Mouse (Mus musculus) hindbrain, embryonic 16.5 days (tissue): ENCODE measurements around the gene Lbhd1. TPM values are rescaled to one million over a fixed set of nuclear protein-coding genes. Genes with fewer than 3 reads are reported as not detected.

Experiments
- ATAC-seq: fragments of 200-750 bp; cut with Nextera tagmentation; 2 replicates; pipeline ENCODE4 v1.8.0; 2017; ENCODE audit warnings: moderate TSS enrichment, moderate library complexity
- H3K27ac ChIP-seq: fragments of 300-500 bp; sonication (generic); 2 replicates; pipeline ENCODE4 v1.5.1; 2014; ENCODE audit warnings: low read depth, mild to moderate bottlenecking, control low read depth, low read length, moderate library complexity
- H3K27me3 ChIP-seq: fragments of 300-500 bp; sonication (generic); replicated peaks from 2 replicates; pipeline ENCODE4 v1.6.1; 2014; ENCODE audit warnings: low read length; ENCODE audit not compliant: control insufficient read depth, insufficient read depth
- H3K36me3 ChIP-seq: fragments of 300-500 bp; sonication (generic); 2 replicates; pipeline ENCODE4 v1.6.1; 2014; ENCODE audit warnings: mild to moderate bottlenecking, low read length, moderate library complexity, mixed read lengths; ENCODE audit not compliant: control insufficient read depth, insufficient read depth
- H3K4me1 ChIP-seq: fragments of 300-500 bp; sonication (generic); 2 replicates; pipeline ENCODE4 v1.6.1; 2014; ENCODE audit warnings: low read depth, low read length; ENCODE audit not compliant: control insufficient read depth, insufficient read depth
- H3K4me2 ChIP-seq: fragments of 300-500 bp; sonication (generic); 2 replicates; pipeline ENCODE4 v1.6.1; 2014; ENCODE audit warnings: mild to moderate bottlenecking, low read length, control low read depth, moderate library complexity
- H3K4me3 ChIP-seq: fragments of 300-500 bp; sonication (generic); 2 replicates; pipeline ENCODE4 v1.5.1; 2014; ENCODE audit warnings: mild to moderate bottlenecking, low read length, control low read depth, moderate library complexity
- H3K9ac ChIP-seq: fragments of 300-500 bp; sonication (generic); 2 replicates; pipeline ENCODE4 v1.6.1; 2014; ENCODE audit warnings: low read depth, mild to moderate bottlenecking, control low read depth, low read length, moderate library complexity
- H3K9me3 ChIP-seq: fragments of 300-500 bp; sonication (generic); 2 replicates; pipeline ENCODE4 v1.6.1; 2014; ENCODE audit warnings: mild to moderate bottlenecking, low read length, moderate library complexity; ENCODE audit not compliant: control insufficient read depth
- WGBS: fragments of 180-500 bp; shearing (Covaris S2); extraction: QIAGEN DNeasy Blood & Tissue Kit; methylation state at CpG from one replicate; pipeline ENCODE4 v1.1.7; 2014; 5-methylcytosine and 5-hydroxymethylcytosine counted together
- microRNA-seq: library from miRNA; unstranded; fragments of <30 nt; microRNA quantifications from one replicate; pipeline ENCODE4, GENCODE M21; 2017
- polyA plus RNA-seq: library from polyadenylated mRNA; unstranded; fragments of >200 nt; fragmentation: Nextera tagmentation; extraction: Ambion mirVana; gene quantifications from 2 replicates; pipeline ENCODE4 v1.2.1, GENCODE M21; 2015

Gene Lbhd1
- polyA plus RNA-seq, 1 experiment from 2014 or later = 35.0 TPM

DNA sequence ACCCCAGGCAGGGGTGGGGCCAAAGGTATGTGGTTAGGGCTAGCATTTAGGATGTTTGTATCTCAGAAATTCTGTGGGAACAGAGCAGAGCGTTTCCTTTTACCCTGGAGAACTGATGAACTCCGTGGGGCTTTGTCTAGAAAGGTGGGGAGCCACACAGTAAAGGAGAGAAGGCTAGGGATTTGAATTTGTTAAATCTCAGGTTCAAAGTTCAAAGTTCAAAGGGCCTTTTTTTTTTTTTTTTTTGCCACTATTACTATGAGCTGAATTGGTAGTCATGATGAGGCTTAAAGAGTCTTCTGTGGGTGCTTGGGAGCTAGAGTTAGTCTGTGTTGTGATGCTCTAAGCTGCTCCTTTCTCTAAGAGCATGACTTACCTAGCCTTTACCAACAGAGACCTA lies 53.2 kb downstream of the Lbhd1 start:
- Histone ChIP-seq H3K27ac (no peak overlapping the region), H3K9me3 (no peaks in the 10 kb centered on the region), H3K4me1 (peaks cover 6% of the 10 kb centered on the region), H3K9ac (no peak overlapping the region), H3K27me3 (no peaks in the 10 kb centered on the region), H3K36me3 (no peaks in the 10 kb centered on the region; the same call in 1 of the 2 replicates), H3K4me2 (no peak overlapping the region), H3K4me3 (no peak overlapping the region)
- ATAC-seq = no peak
- WGBS = 89% methylated on average over 2 of the region's 2 CpGs

DNA sequence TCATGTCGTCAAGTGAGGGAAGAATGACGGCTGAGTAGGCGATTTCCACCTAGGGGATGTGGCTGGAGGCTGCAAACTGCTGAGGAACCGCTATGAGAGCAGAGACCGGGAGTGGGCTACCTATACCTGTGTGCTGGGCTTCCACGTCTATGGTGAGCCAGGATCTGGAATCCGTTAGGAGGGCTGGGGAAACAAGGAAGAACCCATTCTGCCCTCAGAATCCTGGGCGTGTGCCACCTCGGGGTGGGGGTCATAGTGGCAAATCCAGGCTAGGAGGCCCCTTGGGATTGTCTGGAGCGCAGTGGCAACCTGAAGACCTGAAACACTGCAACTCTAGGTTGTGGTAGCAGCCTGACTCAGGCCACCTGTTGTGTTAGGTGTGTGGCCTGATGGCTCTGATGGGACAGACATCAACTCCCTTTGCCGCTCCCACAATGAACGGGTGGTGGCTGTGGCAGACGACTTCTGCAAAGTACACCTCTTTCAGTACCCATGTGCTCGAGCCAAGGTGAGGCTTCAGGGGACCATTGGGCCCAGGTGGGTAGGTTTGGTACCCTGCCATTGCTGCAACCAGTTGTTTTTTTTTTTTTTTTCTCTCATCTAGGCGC lies 57.1 kb downstream of the Lbhd1 start:
- Histone ChIP-seq H3K9me3 (no peaks in the 10 kb centered on the region), H3K4me3 (no peak overlapping the region), H3K36me3 (peaks cover 6% of the 10 kb centered on the region), H3K27me3 (no peaks in the 10 kb centered on the region), H3K4me1 (peaks cover 22% of the 10 kb centered on the region), H3K4me2 (peak overlapping the region; percentile 71), H3K27ac (no peak overlapping the region), H3K9ac (peak overlapping the region; percentile 49; the same call in 1 of the 2 replicates)
- ATAC-seq = no peak
- WGBS = 80% methylated on average over 15 of the region's 15 CpGs

DNA sequence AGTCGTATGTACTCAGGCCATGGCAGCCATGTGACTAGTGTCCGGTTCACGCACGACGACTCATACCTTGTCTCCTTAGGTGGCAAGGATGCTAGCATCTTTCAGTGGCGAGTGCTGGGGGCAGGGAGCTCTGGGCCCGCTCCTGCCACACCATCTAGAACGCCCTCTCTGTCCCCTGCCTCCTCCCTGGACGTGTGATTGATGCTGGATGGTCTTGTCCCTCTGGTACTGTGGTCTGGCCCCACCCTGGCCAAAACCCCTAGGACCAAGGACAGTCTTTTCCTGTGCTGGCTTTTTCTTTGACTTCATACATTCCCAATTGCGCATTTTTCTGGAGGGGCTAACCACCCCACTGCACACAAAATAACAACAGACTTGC lies 57.6 kb downstream of the Lbhd1 start:
- Histone ChIP-seq H3K4me2 (peak overlapping the region; percentile 71), H3K9ac (peak overlapping the region; percentile 49), H3K27ac (0 out of 2 replicates have a peak overlapping the region, but pooled peaks have one; percentile 9), H3K27me3 (no peaks in the 10 kb centered on the region), H3K36me3 (peaks cover 8% of the 10 kb centered on the region), H3K9me3 (no peaks in the 10 kb centered on the region), H3K4me3 (peak overlapping the region; percentile 89), H3K4me1 (peaks cover 22% of the 10 kb centered on the region)
- peak; percentile 38 for ATAC-seq
- WGBS = 29% methylated on average over 10 of the region's 10 CpGs

DNA sequence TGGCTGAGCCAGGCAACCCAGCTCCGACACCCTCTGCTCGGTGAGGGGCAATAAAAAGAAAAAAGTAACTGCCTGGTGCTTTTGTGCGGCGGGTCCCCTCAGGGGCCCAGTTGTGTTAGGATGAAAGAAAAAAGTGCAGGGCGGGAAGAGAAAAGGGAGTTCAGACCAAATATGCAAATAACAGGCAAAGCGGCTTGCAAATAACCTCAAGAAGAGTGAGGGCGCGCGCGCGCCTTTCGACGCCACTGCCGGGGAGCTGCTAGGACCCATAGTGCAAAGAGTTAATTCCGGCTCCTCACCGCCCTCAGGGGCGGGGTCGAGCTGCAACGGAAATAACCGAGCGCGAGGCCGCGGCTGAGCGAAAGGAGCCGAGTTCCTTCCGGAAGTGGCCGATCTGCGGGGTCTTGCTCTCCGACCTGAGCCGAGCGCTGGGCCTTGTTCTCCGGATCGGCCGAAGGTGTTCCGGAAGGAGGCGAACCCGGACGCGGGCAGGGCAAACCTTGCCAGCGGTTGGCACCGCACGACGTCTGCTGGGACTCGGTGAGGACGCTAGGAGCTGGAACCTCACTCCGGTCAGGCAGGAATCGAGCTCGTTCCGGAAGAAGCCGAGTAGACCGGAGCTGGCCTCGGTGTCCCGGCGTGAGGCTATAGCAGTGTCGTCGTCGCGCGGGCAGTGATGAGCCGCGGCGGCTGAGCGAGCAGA lies 58.1 kb downstream of the Lbhd1 start, which contains the start of gene Mta2:
Gene Mta2, plus strand, starts transcription at position 361 of the 703 bp plus-strand sequence.
- peaks cover 12% of the 10 kb centered on the region for H3K36me3 ChIP-seq
- H3K4me1 ChIP-seq = peaks cover 22% of the 10 kb centered on the region
- under 1% methylated on average over 64 of the region's 64 CpGs for WGBS
- peak within 1 kb of the TSS; percentile 97 for H3K9ac ChIP-seq
- H3K9me3 ChIP-seq = no peaks in the 10 kb centered on the region
- peak; percentile 96 for ATAC-seq
- peak within 1 kb of the TSS; percentile 97 for H3K27ac ChIP-seq
- H3K27me3 ChIP-seq = no peaks in the 10 kb centered on the region
- peak within 1 kb of the TSS; percentile 71 for H3K4me2 ChIP-seq
- H3K4me3 ChIP-seq = peak within 1 kb of the TSS; percentile 89

Small RNAs within 50 kb of the gene (microRNA-seq; reads per million reads assigned to microRNA genes)
- gene Mir5136 = not detected

Other genes with a start within 250 kb of the Lbhd1 start
- 0.66 and 0.72 TPM in 2 replicates for gene Chrm1, start 219.9 kb upstream of the Lbhd1 start, polyA plus RNA-seq
- 183 and 191 TPM in 2 replicates for gene Slc3a2, start 160.4 kb upstream of the Lbhd1 start, polyA plus RNA-seq
- gene Wdr74, start 147.9 kb upstream of the Lbhd1 start, polyA plus RNA-seq = 89.6 and 92.0 TPM in 2 replicates
- gene 1700092M07Rik, start 143.0 kb upstream of the Lbhd1 start, polyA plus RNA-seq = 1.5 and 1.6 TPM in 2 replicates
- 109 and 119 TPM in 2 replicates for gene Stx5a, start 142.3 kb upstream of the Lbhd1 start, polyA plus RNA-seq
- gene Nxf1, start 126.7 kb upstream of the Lbhd1 start, polyA plus RNA-seq = 120 and 140 TPM in 2 replicates
- 200 and 220 TPM in 2 replicates for gene Tmem223, start 112.7 kb upstream of the Lbhd1 start, polyA plus RNA-seq
- gene Tmem179b, start 109.3 kb upstream of the Lbhd1 start, polyA plus RNA-seq = 30.4 and 32.1 TPM in 2 replicates
- 31.7 and 33.1 TPM in 2 replicates for gene Taf6l, start 97.3 kb upstream of the Lbhd1 start, polyA plus RNA-seq
- gene Polr2g, start 85.2 kb upstream of the Lbhd1 start, polyA plus RNA-seq = 136 and 147 TPM in 2 replicates
- 8.0 and 8.1 TPM in 2 replicates for gene Zbtb3, start 81.2 kb upstream of the Lbhd1 start, polyA plus RNA-seq
- gene Ttc9c, start 64.4 kb upstream of the Lbhd1 start, polyA plus RNA-seq = 51.6 and 54.3 TPM in 2 replicates
- 5.1 and 5.8 TPM in 2 replicates for gene Hnrnpul2, start 63.7 kb upstream of the Lbhd1 start, polyA plus RNA-seq
- gene AC129217.1, start 54.0 kb upstream of the Lbhd1 start, polyA plus RNA-seq = not detected in 2 replicates
- 117 TPM in 2 replicates for gene Bscl2, start 46.3 kb upstream of the Lbhd1 start, polyA plus RNA-seq
- gene Gng3, start 44.5 kb upstream of the Lbhd1 start, polyA plus RNA-seq = 477 and 526 TPM in 2 replicates
- gene Lrrn4cl, start 33.0 kb upstream of the Lbhd1 start, polyA plus RNA-seq = 0.94 and 1.2 TPM in 2 replicates
- 147 and 151 TPM in 2 replicates for gene Ubxn1, start 12.2 kb upstream of the Lbhd1 start, polyA plus RNA-seq
- gene Uqcc3, start 2.8 kb upstream of the Lbhd1 start, polyA plus RNA-seq = 58.5 and 61.5 TPM in 2 replicates
- gene Gm49403, start 198 bp downstream of the Lbhd1 start, polyA plus RNA-seq = not detected in 2 replicates
- 44.3 and 46.5 TPM in 2 replicates for gene 1810009A15Rik, start 5.1 kb downstream of the Lbhd1 start, polyA plus RNA-seq
- gene Gm49416, start 5.2 kb downstream of the Lbhd1 start, polyA plus RNA-seq = not detected in 2 replicates
- gene Ints5, start 9.3 kb downstream of the Lbhd1 start, polyA plus RNA-seq = 31.1 and 35.2 TPM in 2 replicates
- 72.1 and 84.5 TPM in 2 replicates for gene Ganab, start 14.3 kb downstream of the Lbhd1 start, polyA plus RNA-seq
- 98.3 and 99.5 TPM in 2 replicates for gene B3gat3, start 36.6 kb downstream of the Lbhd1 start, polyA plus RNA-seq
- gene Rom1, start 45.6 kb downstream of the Lbhd1 start, polyA plus RNA-seq = 2.9 and 3.0 TPM in 2 replicates
- gene Eml3, start 45.8 kb downstream of the Lbhd1 start, polyA plus RNA-seq = 10.3 and 11.3 TPM in 2 replicates
- gene Mta2, start 58.1 kb downstream of the Lbhd1 start, polyA plus RNA-seq = 91.3 and 103 TPM in 2 replicates
- 23.9 and 26.3 TPM in 2 replicates for gene Tut1, start 70.1 kb downstream of the Lbhd1 start, polyA plus RNA-seq
- gene Eef1g, start 83.3 kb downstream of the Lbhd1 start, polyA plus RNA-seq = 284 and 301 TPM in 2 replicates
- gene Ahnak, start 105.6 kb downstream of the Lbhd1 start, polyA plus RNA-seq = 3.5 and 4.8 TPM in 2 replicates
- gene Scgb1a1, start 204.2 kb downstream of the Lbhd1 start, polyA plus RNA-seq = not detected in 2 replicates